Mouse (Mus musculus) R1 (cell line): Measurements from ENCODE around the gene Aff1.

Experiments
- DNase-seq: peaks from one replicate; pipeline ENCODE4 v3.0.0-alpha.2; 2018; ENCODE audit warnings: low read depth, low spot score

Aff1 gene

DNA sequence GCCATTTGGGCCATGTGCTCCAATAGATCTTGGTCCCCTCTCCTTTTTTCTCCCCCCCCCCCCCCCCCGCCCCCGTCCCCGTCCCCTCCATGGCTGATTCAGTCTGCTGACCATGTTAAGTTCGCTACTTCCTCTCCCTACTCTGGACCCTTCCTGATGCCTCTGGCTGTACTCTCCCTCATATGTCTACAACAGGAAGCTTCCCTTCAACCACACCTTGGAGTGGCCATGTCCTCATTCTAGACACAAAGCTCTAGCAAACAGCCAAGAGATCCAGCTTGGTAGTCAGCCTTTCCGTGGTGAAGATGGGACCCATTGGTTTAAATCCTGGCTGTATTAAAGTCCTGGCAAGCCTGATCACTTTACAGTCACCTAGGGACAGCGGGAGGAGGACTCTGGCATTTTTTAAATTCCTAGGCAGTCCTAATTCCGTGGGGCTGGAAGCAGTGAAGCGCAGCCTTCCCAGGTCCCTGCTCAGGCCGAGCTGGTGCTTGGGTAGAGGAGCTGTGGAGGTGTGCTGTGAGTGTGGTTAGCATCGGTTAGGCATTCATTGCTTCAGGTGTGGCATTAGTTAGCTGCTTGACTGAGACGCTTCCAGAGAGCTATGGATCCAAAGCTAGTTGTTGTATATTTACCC, 144.1 kb downstream of the Aff1 start:
- DNase-seq, result peak; percentile 53

DNA sequence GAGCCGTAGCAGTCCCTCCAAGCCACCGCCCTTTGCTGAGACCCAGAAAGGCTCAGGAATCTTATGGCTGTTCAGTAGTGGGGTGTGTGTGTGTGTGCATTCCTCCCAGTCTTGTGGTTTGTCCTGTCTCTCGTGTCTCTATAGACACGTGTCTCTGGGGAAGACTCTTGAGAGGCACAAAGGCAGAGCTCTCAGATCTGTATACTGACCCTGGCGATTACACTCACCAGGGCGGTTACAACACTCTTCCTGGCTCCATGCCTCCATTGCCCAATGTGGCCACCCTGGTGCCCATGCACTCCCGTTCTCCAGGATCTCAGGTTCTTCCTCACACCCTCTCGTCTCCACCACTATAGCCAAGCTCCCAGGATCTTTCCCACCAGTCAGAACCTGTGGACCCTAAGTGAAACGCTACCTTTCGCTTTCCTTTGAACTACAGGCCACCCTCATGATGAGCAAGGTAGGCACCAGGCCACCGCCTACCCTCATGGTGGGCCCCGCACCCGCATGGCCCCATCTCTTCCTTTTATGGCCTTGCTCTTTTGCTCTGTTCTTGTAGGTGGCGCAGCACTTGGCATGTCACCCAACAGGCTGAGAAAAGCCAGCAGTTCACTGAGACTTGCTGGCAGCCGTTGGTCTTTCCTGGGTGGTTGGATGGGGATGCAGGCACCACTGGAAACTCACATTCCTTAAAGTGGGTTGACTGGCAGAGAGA, 146.5 kb downstream of the Aff1 start:
- DNase-seq, result peak; percentile 66

GRCm38 (mm10) chr5:103839265-103839626, 147.1 kb downstream of the Aff1 start:
- no peak for DNase-seq

- DNase-seq, result peak; percentile 71
Measured at GRCm38 (mm10) chr5:103843938-103844337, 151.8 kb downstream of the Aff1 start.

- DNase-seq, result no peak
Measured at GRCm38 (mm10) chr5:103845418-103846153, 153.4 kb downstream of the Aff1 start.

- DNase-seq, result no peak
Measured at GRCm38 (mm10) chr5:103846154-103846551, 154.0 kb downstream of the Aff1 start.

DNA sequence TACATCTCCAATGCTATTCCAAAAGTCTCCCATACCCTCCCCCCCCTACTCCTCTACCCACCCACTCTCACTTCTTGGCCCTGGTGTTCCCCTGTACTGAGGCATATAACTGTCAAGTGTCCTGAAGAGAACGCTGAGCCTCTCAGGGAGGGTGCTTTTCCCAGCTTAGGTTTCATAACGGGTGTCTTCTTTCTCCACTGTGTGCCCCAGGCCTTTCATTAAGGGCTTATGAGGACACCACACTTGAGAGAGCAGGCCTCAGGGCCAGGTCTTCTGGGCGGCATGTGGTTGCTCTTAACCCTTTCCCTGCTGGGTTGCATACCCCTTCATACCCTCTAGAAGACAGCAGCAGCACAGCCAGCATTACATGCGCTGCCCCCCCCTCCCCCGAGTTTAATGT, 154.4 kb downstream of the Aff1 start:
- DNase-seq, result no peak

DNA sequence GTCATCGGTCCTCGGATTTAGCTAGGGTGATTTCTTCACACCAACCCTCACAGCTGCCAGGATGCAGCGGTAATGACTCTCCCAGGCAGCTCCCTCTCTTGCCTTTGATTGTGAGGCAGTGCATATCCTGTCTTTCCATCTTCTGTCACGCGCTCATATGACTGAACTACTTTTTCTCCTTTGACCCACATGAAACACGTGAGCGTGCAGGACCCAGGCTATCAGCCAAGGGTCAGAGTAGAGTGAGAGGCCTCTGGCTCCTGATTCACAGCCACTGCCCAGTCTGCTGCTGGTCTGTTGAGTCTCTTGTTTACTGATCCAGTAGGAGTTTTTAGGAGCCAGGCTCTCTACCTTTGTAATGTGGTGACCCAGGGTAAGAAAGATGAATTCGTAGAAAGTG, 156.4 kb downstream of the Aff1 start:
- DNase-seq, result no peak

GRCm38 (mm10) chr5:103852756-103853549, 160.8 kb downstream of the Aff1 start:
- no peak for DNase-seq

DNA sequence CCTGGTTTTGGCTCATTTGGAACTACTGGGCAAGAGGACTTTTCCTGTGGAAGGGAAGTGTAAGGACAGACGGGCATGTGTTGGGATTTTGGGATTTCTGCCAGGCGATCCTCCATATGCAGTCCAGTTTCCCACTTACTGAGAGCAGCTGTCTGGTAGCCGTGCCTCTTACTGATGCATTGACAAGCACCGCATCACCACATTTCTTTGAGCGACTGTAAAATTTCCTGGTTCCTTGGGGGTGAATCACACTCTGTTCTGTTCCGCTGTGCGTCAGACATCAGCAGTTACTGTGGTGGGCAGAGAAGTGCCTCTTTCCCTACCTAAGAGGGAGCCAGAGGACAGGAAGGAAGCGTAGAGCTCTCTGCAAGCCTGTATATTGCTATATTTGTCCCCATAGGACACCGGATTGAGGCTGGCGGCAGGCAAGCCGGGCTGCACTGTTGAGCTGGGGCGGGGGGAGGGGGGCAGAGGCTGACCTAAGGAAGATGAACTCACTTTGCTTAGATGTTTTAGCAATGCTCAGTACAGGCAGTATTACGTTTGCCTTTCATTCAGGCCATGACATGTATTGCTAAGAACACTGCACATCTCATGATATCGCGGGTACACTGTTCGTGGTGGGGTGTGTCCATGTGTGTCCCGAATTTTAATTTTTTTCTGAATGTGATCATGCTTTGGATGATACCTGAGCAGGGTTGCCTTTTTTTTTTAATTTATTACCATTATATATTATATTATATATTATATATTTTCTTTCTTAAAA, 162.1 kb downstream of the Aff1 start:
- no peak for DNase-seq

DNA sequence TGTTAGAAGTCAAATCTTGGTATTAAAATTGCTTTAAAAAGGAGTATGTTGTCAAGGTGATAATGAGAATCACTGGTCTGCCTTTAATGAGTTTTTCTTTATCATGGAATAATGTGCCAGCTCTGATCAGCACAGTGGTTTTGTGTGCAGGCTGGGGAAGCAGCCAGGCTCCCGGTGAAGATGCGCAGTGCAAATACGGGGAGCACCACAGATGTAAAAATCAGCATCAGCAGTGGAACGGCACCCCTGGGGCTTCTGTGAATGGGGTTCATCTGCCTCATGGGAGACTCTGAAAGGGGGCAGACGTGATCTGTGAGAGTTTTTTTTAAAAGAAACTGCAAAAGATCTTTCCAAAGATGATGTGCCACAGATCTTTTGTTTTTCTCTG, 162.6 kb downstream of the Aff1 start:
- no peak for DNase-seq

- DNase-seq, result peak; percentile 53
Measured at GRCm38 (mm10) chr5:103855483-103856211, 163.5 kb downstream of the Aff1 start.

- peak; percentile 77 for DNase-seq
Measured at GRCm38 (mm10) chr5:103856286-103857009, 164.3 kb downstream of the Aff1 start.

- DNase-seq, result no peak
Measured at GRCm38 (mm10) chr5:103857151-103857550, 165.0 kb downstream of the Aff1 start.

- no peak for DNase-seq
Measured at GRCm38 (mm10) chr5:103860622-103861021, 168.4 kb downstream of the Aff1 start.

DNA sequence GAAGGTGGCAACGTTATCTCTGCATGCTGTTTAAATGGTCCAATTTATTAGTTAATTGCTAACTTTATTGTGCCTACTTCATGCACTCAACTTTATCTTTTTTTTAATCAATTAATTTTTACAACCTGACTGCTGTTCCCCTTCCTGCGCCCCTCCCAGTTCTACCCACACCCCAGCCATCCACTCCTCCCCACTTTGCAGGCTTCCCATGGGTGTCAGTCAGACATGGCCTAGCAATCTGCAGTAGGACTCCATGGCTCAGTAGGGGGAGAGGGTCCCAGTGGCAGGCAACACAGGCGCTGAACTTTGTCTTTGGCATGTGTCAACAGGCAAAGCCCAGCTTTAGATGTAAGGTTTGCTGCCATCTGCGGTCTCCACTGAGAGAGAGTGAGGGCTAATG, 171.6 kb downstream of the Aff1 start:
- DNase-seq, result no peak

GRCm38 (mm10) chr5:103889766-103890165, 197.6 kb downstream of the Aff1 start:
- DNase-seq, result no peak

GRCm38 (mm10) chr5:103898310-103898709, 206.1 kb downstream of the Aff1 start:
- peak; percentile 45 for DNase-seq
